Mouse (Mus musculus): ENCODE results near the gene 4930578G10Rik. TPM values are rescaled to one million over a fixed set of nuclear protein-coding genes. Genes with fewer than 3 reads are reported as not detected.
"Not testable (repeated sequence)": the region's sequence is repeated elsewhere in the genome, so short reads cannot be mapped to it uniquely, and the experiment has no call there.

The 4930578G10Rik gene
- polyA plus RNA-seq (2015; fragmentation: Nextera tagmentation; extraction: Ambion mirVana), result 0.48 TPM in 1 of 2 replicates, not detected in the other

DNA sequence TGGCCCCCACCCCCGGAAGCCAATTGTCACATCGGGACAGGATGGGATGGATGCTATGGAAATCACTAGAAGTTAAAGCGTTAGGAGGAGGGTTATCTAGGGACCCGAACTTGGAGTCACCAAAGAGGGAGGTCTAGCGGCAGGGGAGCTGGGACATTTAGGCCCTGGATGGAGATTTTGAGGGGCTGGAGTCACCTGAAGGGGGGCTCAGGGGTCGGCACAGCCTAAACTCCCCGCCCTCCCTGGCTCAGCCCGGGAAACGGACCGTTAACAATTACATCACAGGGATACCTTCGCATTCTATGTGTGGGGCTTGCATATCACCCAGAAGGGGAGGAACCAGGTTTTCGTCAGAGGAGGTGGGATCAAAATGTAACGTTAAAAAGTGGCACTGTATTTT, at the start of gene 4930578G10Rik:
Gene 4930578G10Rik (plus strand): TSS at position 301 of the 400 bp plus-strand sequence.
- not testable (repeated sequence) for H3K9ac ChIP-seq; H3K9me3 ChIP-seq; H3K36me3 ChIP-seq; H3K27ac ChIP-seq; H3K4me2 ChIP-seq; H3K4me3 ChIP-seq; H3K27me3 ChIP-seq; H3K4me1 ChIP-seq; ATAC-seq (ENCODE audit: insufficient number of reproducible peaks, insufficient read depth, low FRiP score, low TSS enrichment, low read depth)
- no CpG with 5 or more reads among the region's 13 CpGs for WGBS

DNA sequence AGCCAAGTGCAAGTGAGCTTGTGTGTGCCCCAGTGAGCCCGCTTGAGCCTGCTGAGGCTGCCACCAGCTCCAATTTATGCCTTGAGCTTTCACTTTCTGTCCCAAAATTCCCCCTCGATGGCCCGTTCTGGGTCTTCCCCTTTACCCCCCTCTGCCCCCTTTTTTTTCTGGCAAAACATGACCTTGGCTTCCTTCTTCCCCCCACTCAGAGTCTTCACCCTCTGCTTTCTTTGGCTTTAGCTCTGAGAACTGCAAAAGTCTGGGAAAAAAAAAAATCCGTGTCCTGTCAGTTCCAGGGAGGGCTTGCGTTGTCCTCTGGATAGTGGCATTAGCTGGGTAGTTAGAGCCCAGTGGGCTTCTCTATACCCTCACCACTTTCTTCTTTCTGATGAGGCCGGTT, 21.1 kb downstream of the 4930578G10Rik start, which contains the start of gene Ccl19:
Gene Ccl19 (minus strand): TSS at position 101 of the 400 bp plus-strand sequence.
- H3K4me2 ChIP-seq; H3K9me3 ChIP-seq; H3K36me3 ChIP-seq; H3K27me3 ChIP-seq; H3K27ac ChIP-seq; H3K9ac ChIP-seq; ATAC-seq (ENCODE audit: insufficient number of reproducible peaks, insufficient read depth, low FRiP score, low TSS enrichment, low read depth); H3K4me3 ChIP-seq; H3K4me1 ChIP-seq: not testable (repeated sequence)
- WGBS, result no CpG with 5 or more reads among the region's 6 CpGs

DNA sequence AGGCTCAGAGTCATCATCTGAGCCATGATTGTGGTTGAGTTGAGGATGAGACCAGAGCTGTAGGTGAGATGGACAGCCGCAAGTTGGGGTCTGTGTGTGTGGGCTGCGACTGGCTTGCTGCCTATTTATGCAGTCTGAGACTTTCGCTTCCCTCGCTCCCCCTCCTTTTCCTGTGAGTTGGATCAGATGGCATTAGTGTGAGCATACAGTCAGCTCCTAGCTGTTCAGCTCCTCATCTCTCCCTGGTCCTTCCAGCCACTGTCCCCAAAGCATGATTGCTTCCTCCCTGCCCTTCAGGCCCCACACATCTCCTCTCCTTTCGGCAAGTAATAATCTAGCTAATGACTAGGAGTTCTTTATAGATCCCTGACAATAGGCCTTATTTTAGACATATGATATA, 38.5 kb downstream of the 4930578G10Rik start, which contains the start of gene Ccl21a:
Gene Ccl21a (minus strand): TSS at position 101 of the 400 bp plus-strand sequence.
- not testable (repeated sequence) for H3K27ac ChIP-seq; H3K4me2 ChIP-seq; H3K9me3 ChIP-seq; H3K4me3 ChIP-seq; H3K4me1 ChIP-seq; H3K27me3 ChIP-seq; H3K36me3 ChIP-seq; ATAC-seq (ENCODE audit: insufficient number of reproducible peaks, insufficient read depth, low FRiP score, low TSS enrichment, low read depth); H3K9ac ChIP-seq
- no CpG with 5 or more reads among the region's 5 CpGs for WGBS

DNA sequence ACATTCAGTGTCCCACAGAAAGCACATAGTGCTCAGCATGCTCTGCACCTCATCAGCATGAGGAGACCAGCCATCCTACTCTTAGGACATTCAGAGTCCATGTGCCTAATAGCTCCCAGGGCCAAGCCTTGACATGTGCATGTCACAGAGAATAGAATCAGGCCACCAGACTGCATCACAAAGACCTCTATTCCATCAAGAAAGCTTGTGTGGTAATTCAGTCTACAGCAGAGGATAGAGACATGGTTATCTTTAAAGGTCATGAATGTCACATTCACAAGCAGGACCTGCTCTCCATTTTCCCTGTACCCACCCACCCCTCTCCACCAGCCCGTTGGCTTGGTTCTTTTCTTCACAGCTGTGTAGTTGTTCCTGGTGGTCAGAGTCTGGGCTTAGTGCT, 118.4 kb downstream of the 4930578G10Rik start, which contains the start of gene Fam205a1:
Gene Fam205a1 (minus strand): TSS at position 101 of the 400 bp plus-strand sequence.
- not testable (repeated sequence) for H3K4me3 ChIP-seq
- 77% methylated on average over 1 of the region's 1 CpGs for WGBS

GRCm38 (mm10) chr4:42856671-42857070, 121.3 kb downstream of the 4930578G10Rik start, which contains the start of gene Gm12394:
Gene Gm12394 (minus strand): TSS chr4:42856771.
- WGBS, result 72% methylated on average over 1 of the region's 1 CpGs
- not testable (repeated sequence) for H3K9ac ChIP-seq; ATAC-seq (ENCODE audit: insufficient number of reproducible peaks, insufficient read depth, low FRiP score, low TSS enrichment, low read depth); H3K9me3 ChIP-seq; H3K4me2 ChIP-seq; H3K4me3 ChIP-seq; H3K27me3 ChIP-seq; H3K4me1 ChIP-seq; H3K27ac ChIP-seq; H3K36me3 ChIP-seq

More for the DNA sequence above, 118.4 kb downstream of the 4930578G10Rik start, which contains the start of gene Fam205a1:
- H3K27me3 ChIP-seq; ATAC-seq (ENCODE audit: insufficient number of reproducible peaks, insufficient read depth, low FRiP score, low TSS enrichment, low read depth); H3K36me3 ChIP-seq; H3K4me2 ChIP-seq; H3K27ac ChIP-seq; H3K9me3 ChIP-seq; H3K9ac ChIP-seq; H3K4me1 ChIP-seq: not testable (repeated sequence)

DNA sequence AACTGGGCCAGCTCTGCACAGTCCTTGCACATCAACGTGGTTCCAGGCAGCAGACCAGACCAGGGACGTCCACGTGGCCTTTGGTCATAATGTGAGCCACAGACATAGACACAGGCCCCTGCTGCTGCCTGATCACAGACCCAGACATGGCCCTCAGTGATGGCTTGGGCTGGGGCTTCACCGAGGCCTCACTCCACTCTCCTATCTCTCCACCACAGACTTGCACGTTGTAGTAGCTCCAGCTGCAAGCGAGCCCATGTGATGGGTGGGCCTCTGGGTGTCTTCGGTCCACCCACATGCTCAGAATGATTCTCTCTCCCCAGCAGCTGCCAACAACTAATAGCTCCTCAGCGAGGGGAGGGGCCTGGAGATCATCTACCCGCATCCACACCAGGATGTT, 125.1 kb downstream of the 4930578G10Rik start:
- H3K27ac ChIP-seq; ATAC-seq (ENCODE audit: insufficient number of reproducible peaks, insufficient read depth, low FRiP score, low TSS enrichment, low read depth); H3K4me3 ChIP-seq; H3K4me2 ChIP-seq; H3K9me3 ChIP-seq; H3K9ac ChIP-seq; H3K4me1 ChIP-seq; H3K36me3 ChIP-seq; H3K27me3 ChIP-seq: not testable (repeated sequence)
- 83% methylated on average over 9 of the region's 9 CpGs for WGBS

GRCm38 (mm10) chr4:42863487-42863886, 128.1 kb downstream of the 4930578G10Rik start:
- H3K9ac ChIP-seq; ATAC-seq (ENCODE audit: insufficient number of reproducible peaks, insufficient read depth, low FRiP score, low TSS enrichment, low read depth); H3K9me3 ChIP-seq; H3K27me3 ChIP-seq; H3K4me3 ChIP-seq; H3K4me1 ChIP-seq; H3K4me2 ChIP-seq; H3K27ac ChIP-seq; H3K36me3 ChIP-seq: not testable (repeated sequence)
- 82% methylated on average over 5 of the region's 5 CpGs for WGBS

DNA sequence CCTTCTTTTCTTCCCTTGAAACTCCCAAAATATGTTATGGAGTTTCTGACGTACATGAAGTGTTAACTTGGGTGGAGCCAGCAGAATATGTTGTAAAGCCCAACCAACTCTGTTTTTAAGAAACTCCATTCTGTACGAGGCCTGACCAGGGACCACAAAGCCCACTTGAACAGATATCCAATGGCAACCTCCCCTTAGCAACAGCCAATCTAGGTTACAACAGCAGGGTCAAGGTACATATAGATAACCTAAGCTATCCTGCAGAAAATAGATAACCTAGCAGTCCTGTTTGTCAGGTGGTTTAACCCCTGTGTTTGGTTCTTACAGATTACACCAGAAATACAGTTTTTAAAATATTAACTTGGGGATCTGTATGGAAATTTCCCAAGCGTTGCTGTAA, 132.0 kb downstream of the 4930578G10Rik start:
- no peak overlapping the region for H3K27ac ChIP-seq
- no peak for ATAC-seq (ENCODE audit: insufficient number of reproducible peaks, insufficient read depth, low FRiP score, low TSS enrichment, low read depth)

GRCm38 (mm10) chr4:42868193-42868592, 132.8 kb downstream of the 4930578G10Rik start:
- no peaks in the 10 kb centered on the region for H3K4me1 ChIP-seq
- WGBS, result 88% methylated on average over 5 of the region's 5 CpGs
- H3K4me2 ChIP-seq, result no peak overlapping the region
- no peak overlapping the region for H3K27ac ChIP-seq
- ATAC-seq (ENCODE audit: insufficient number of reproducible peaks, insufficient read depth, low FRiP score, low TSS enrichment, low read depth), result no peak
- no peaks in the 10 kb centered on the region for H3K36me3 ChIP-seq
- H3K4me3 ChIP-seq, result no peak overlapping the region
- no peaks in the 10 kb centered on the region for H3K27me3 ChIP-seq
- H3K9me3 ChIP-seq, result no peaks in the 10 kb centered on the region
- H3K9ac ChIP-seq, result no peak overlapping the region

More for the DNA sequence above, 132.0 kb downstream of the 4930578G10Rik start:
- 68% methylated on average over 3 of the region's 3 CpGs for WGBS
- Histone ChIP-seq H3K4me2 (no peak overlapping the region), H3K36me3 (no peaks in the 10 kb centered on the region), H3K27me3 (no peaks in the 10 kb centered on the region), H3K9ac (no peak overlapping the region), H3K9me3 (no peaks in the 10 kb centered on the region), H3K4me1 (no peaks in the 10 kb centered on the region), H3K4me3 (no peak overlapping the region)

- H3K27me3 ChIP-seq, result no peaks in the 10 kb centered on the region
- WGBS, result 79% methylated on average over 5 of the region's 5 CpGs
- H3K4me1 ChIP-seq, result no peaks in the 10 kb centered on the region
- H3K36me3 ChIP-seq, result no peaks in the 10 kb centered on the region
- H3K4me2 ChIP-seq, result no peak overlapping the region
- H3K9ac ChIP-seq, result no peak overlapping the region
- H3K9me3 ChIP-seq, result no peaks in the 10 kb centered on the region
- no peak overlapping the region for H3K4me3 ChIP-seq
- ATAC-seq (ENCODE audit: insufficient number of reproducible peaks, insufficient read depth, low FRiP score, low TSS enrichment, low read depth), result no peak
- no peak overlapping the region for H3K27ac ChIP-seq
These were observed 135.4 kb downstream of the 4930578G10Rik start for GRCm38 (mm10) chr4:42870748-42871147.

DNA sequence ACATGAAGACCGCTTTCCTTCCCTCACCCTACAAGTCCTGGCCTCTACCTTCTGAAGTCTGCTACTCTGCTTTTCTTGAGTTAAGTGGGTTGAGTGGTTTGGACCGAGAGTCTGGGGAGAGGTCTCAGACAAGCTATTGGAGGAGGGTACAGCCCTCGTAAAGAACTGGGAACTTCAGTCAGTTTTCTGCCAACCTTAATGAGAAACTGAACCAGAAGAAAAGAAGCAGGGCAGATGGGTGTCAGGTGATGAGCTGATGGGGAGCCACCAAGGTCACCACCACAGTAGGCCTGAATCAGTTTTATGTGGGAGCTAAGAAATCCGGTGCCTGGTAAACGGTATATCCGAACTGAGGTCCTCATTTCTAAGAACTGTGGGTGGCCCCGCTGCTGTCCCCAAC, 136.8 kb downstream of the 4930578G10Rik start:
- Histone ChIP-seq H3K36me3 (no peaks in the 10 kb centered on the region), H3K9ac (no peak overlapping the region), H3K4me1 (no peaks in the 10 kb centered on the region), H3K4me2 (no peak overlapping the region), H3K4me3 (no peak overlapping the region), H3K27me3 (peaks cover 4% of the 10 kb centered on the region; the same call in 1 of the 2 replicates), H3K9me3 (no peaks in the 10 kb centered on the region), H3K27ac (no peak overlapping the region)
- 94% methylated on average over 7 of the region's 7 CpGs for WGBS
- no peak for ATAC-seq (ENCODE audit: insufficient number of reproducible peaks, insufficient read depth, low FRiP score, low TSS enrichment, low read depth)

GRCm38 (mm10) chr4:42872746-42873435, 137.5 kb downstream of the 4930578G10Rik start:
- WGBS, result 85% methylated on average over 16 of the region's 16 CpGs
- no peak for ATAC-seq (ENCODE audit: insufficient number of reproducible peaks, insufficient read depth, low FRiP score, low TSS enrichment, low read depth)
- peaks cover 4% of the 10 kb centered on the region; the same call in 1 of the 2 replicates for H3K27me3 ChIP-seq

More at GRCm38 (mm10) chr4:42872746-42873435, 137.5 kb downstream of the 4930578G10Rik start:
- Histone ChIP-seq H3K4me2 (no peak overlapping the region), H3K4me1 (no peaks in the 10 kb centered on the region), H3K36me3 (no peaks in the 10 kb centered on the region), H3K4me3 (no peak overlapping the region), H3K9me3 (no peaks in the 10 kb centered on the region), H3K9ac (no peak overlapping the region), H3K27ac (no peak overlapping the region)
